Mouse (Mus musculus): ENCODE data around the gene Wnk3. TPM values are rescaled to one million over a fixed set of nuclear protein-coding genes. Genes with fewer than 3 reads are reported as not detected.
"Not testable (repeated sequence)": the region's sequence is repeated elsewhere in the genome, so short reads cannot be mapped to it uniquely, and the experiment has no call there.

Gene Wnk3
- 0.05 TPM for polyA plus RNA-seq (2012; fragmentation: generic; extraction: Trizol)

DNA sequence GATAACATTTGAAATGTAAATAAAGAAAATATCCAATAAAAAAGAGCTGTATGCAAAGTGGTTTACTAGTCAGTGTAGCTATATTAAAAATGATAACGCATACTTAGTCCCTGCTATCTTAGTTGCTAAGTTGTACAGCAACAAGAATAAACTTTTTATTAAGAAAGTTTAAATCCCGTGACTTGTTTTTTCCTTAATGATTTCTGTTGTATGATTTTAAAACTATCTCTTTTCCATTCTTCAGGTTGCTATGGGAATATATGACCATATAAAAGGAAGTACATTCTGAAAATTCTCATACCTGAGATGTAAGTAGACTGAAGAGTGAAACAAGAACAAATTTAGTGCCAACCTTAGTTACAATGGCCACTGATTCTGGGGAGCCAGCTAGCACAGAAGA lies at the start of gene Wnk3:
Gene Wnk3, plus strand, starts transcription at position 301 of the 400 bp plus-strand sequence.
- no peak within 1 kb of the TSS for H3K4me3 ChIP-seq
- H3ac ChIP-seq (ENCODE audit: control insufficient read depth, insufficient read length): no peak within 1 kb of the TSS
- H3K27me3 ChIP-seq (ENCODE audit: control insufficient read depth, insufficient read depth, insufficient read length): no peaks in the 10 kb centered on the region
- TF ChIP-seq SRF (IDR thresholded peaks at IDR 0.05; ENCODE audit: control insufficient read depth, insufficient read length, low read depth) (no peak), POLR2A (IDR thresholded peaks at IDR 0.05; ENCODE audit: insufficient read length, low read depth) (no peak), TCF12 (IDR thresholded peaks at IDR 0.05; ENCODE audit: insufficient read depth, poor library complexity, severe bottlenecking) (no peak), E2F4 (IDR thresholded peaks at IDR 0.05; ENCODE audit: insufficient read depth) (no peak), CEBPB (IDR thresholded peaks at IDR 0.05; ENCODE audit: insufficient read depth, poor library complexity, severe bottlenecking) (no peak)
- no peaks in the 10 kb centered on the region for H3K36me3 ChIP-seq (ENCODE audit: control insufficient read depth, insufficient read depth)
- no peaks in the 10 kb centered on the region for H3K79me2 ChIP-seq (ENCODE audit: control insufficient read depth, insufficient read depth)
- H3K4me2 ChIP-seq (ENCODE audit: low read depth): no peak within 1 kb of the TSS

DNA sequence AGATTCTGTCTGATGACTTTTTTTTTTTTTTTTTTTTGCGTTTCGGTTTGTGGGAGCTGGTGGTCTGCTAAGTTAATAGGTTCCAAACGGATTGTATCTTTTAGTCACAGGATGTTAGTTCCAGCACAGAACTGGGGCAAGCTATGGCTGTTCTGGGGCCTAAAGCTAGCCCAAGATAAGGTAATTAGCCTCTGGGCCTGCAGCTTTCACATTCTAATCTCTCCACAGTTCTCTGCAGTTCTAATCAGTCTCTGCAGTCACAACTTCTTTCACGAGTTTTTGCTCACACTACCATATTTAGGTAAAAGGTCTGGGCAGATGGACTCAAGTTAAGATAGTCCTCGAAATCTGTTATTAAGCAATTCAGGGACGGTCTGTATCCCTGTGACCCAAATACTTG lies 39.5 kb upstream of the Wnk3 start:
- Histone ChIP-seq H3K36me3 (ENCODE audit: control insufficient read depth, insufficient read depth) (no peaks in the 10 kb centered on the region), H3ac (ENCODE audit: control insufficient read depth, insufficient read length) (no peak overlapping the region), H3K79me2 (ENCODE audit: control insufficient read depth, insufficient read depth) (no peaks in the 10 kb centered on the region), H3K4me2 (ENCODE audit: low read depth) (no peak overlapping the region), H3K4me3 (no peak overlapping the region), H3K27me3 (ENCODE audit: control insufficient read depth, insufficient read depth, insufficient read length) (no peaks in the 10 kb centered on the region)
- no peak for TF ChIP-seq SRF (IDR thresholded peaks at IDR 0.05; ENCODE audit: control insufficient read depth, insufficient read length, low read depth)
- no peak for TF ChIP-seq CEBPB (IDR thresholded peaks at IDR 0.05; ENCODE audit: insufficient read depth, poor library complexity, severe bottlenecking)
- no peak for TF ChIP-seq USF1 (IDR thresholded peaks at IDR 0.05; ENCODE audit: low read depth)
- no peak for TF ChIP-seq REST (IDR thresholded peaks at IDR 0.05; ENCODE audit: insufficient read depth, insufficient read length)
- TF ChIP-seq MAX (IDR thresholded peaks at IDR 0.05; ENCODE audit: low read depth): no peak
- no peak for TF ChIP-seq TCF12 (IDR thresholded peaks at IDR 0.05; ENCODE audit: insufficient read depth, poor library complexity, severe bottlenecking)
- TF ChIP-seq POLR2A (IDR thresholded peaks at IDR 0.05; ENCODE audit: insufficient read length, low read depth): no peak
- TF ChIP-seq POLR2AphosphoS2 (IDR thresholded peaks at IDR 0.05; ENCODE audit: insufficient read length, low read depth): no peak
- TF ChIP-seq MYOG (IDR thresholded peaks at IDR 0.05; ENCODE audit: control insufficient read depth in 1 of 3, insufficient read depth in 1 of 3, insufficient read length in 2 of 3, low read depth in 2 of 3): no peak
- no peak for TF ChIP-seq MYOD1 (IDR thresholded peaks at IDR 0.05; ENCODE audit: control insufficient read depth in 1 of 3, insufficient read length in 2 of 3, low read depth in 2 of 3)
- no peak for TF ChIP-seq E2F4 (IDR thresholded peaks at IDR 0.05; ENCODE audit: insufficient read depth)
- no peak for TF ChIP-seq TCF3 (IDR thresholded peaks at IDR 0.05; ENCODE audit: insufficient read length, low read depth)

DNA sequence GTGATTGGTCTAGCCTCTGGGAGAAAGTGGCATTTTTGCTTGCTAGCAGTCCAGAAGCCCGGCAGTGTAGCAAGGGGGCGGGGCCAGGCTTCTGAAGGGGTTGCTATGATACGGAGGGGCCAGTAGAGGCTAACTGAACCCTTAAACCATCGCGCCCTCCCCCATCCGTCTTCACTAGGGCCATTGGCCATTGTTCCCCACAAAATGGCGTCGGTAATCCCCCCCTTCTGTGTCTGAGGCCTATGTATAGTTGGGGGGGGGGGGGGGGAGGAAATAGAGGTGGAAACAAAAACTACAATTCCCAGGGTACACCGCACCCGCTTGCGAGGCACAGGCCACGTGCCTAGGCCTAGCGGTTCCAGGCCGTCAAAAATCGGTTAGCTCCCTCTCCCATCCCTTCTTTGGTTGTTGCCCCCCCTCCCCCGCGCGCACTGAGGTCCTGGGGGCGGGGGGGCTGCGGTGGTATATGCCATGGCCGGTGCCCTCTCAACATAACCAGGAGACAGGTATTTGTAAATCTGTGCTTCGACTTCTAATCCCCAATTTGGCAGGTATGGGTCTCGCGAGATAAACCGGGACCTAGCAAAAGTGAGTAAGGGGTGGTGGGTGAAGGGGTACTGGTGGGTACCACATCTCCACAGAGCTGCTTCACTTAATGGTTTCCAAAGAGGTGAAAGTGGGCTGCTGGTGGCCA lies 29.3 kb upstream of the Wnk3 start:
- Histone ChIP-seq H3K36me3 (ENCODE audit: control insufficient read depth, insufficient read depth) (no peaks in the 10 kb centered on the region), H3K79me2 (ENCODE audit: control insufficient read depth, insufficient read depth) (no peaks in the 10 kb centered on the region), H3K27me3 (ENCODE audit: control insufficient read depth, insufficient read depth, insufficient read length) (no peaks in the 10 kb centered on the region), H3ac (ENCODE audit: control insufficient read depth, insufficient read length) (no peak overlapping the region), H3K4me2 (ENCODE audit: low read depth) (peak overlapping the region; percentile 12), H3K4me3 (peak overlapping the region; percentile 6)
- TF ChIP-seq MAX (IDR thresholded peaks at IDR 0.05; ENCODE audit: low read depth) (no peak), TCF3 (IDR thresholded peaks at IDR 0.05; ENCODE audit: insufficient read length, low read depth) (no peak), MYOD1 (IDR thresholded peaks at IDR 0.05; ENCODE audit: control insufficient read depth in 1 of 3, insufficient read length in 2 of 3, low read depth in 2 of 3) (no peak), CEBPB (IDR thresholded peaks at IDR 0.05; ENCODE audit: insufficient read depth, poor library complexity, severe bottlenecking) (no peak), POLR2A (IDR thresholded peaks at IDR 0.05; ENCODE audit: insufficient read length, low read depth) (no peak), REST (IDR thresholded peaks at IDR 0.05; ENCODE audit: insufficient read depth, insufficient read length) (no peak), MYOG (IDR thresholded peaks at IDR 0.05; ENCODE audit: control insufficient read depth in 1 of 3, insufficient read depth in 1 of 3, insufficient read length in 2 of 3, low read depth in 2 of 3) (no peak), SRF (IDR thresholded peaks at IDR 0.05; ENCODE audit: control insufficient read depth, insufficient read length, low read depth) (no peak), POLR2AphosphoS2 (IDR thresholded peaks at IDR 0.05; ENCODE audit: insufficient read length, low read depth) (no peak), USF1 (IDR thresholded peaks at IDR 0.05; ENCODE audit: low read depth) (no peak), TCF12 (IDR thresholded peaks at IDR 0.05; ENCODE audit: insufficient read depth, poor library complexity, severe bottlenecking) (no peak), E2F4 (IDR thresholded peaks at IDR 0.05; ENCODE audit: insufficient read depth) (no peak)

DNA sequence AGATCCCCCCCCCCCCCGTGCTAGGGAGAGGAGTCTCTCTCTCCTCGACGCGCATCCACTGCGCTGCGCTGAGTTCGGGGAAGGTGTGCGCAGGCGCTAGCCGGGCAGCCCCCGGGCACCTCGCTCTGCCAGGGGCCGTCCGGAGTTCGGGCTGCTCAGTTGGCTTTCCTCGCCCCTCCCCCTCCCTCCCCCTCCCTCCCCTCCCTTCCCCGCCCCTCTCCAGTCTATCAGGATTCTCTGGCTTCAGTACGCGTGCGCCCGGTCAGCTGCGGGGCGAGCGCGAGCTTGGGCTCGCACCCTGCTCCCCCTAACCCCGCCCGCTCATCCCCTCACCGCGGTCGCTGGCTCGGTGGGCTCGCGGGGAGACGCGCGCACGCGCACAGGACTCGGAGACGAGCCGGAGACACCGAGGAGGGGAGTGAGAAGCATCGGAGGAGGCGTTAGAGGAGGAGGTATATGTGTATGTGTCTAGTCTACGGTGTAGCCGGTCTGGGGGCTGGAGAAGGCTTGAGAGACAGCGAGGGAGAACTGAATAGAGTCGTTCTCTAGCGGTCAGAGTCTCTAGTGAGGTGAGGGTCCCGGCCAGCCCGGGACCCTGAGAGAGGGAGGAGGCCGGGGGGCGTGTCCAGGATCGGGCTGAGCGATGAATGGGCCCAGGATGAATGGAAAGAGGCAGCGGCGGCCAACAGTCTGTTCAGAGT lies 28.5 kb upstream of the Wnk3 start:
- Histone ChIP-seq H3ac (ENCODE audit: control insufficient read depth, insufficient read length) (no peak overlapping the region), H3K4me2 (ENCODE audit: low read depth) (peak overlapping the region; percentile 42), H3K4me3 (peak overlapping the region; percentile 6), H3K79me2 (ENCODE audit: control insufficient read depth, insufficient read depth) (no peaks in the 10 kb centered on the region), H3K36me3 (ENCODE audit: control insufficient read depth, insufficient read depth) (no peaks in the 10 kb centered on the region), H3K27me3 (ENCODE audit: control insufficient read depth, insufficient read depth, insufficient read length) (no peaks in the 10 kb centered on the region)
- TF ChIP-seq MYOG (IDR thresholded peaks at IDR 0.05; ENCODE audit: control insufficient read depth in 1 of 3, insufficient read depth in 1 of 3, insufficient read length in 2 of 3, low read depth in 2 of 3) (no peak), USF1 (IDR thresholded peaks at IDR 0.05; ENCODE audit: low read depth) (no peak), MYOD1 (IDR thresholded peaks at IDR 0.05; ENCODE audit: control insufficient read depth in 1 of 3, insufficient read length in 2 of 3, low read depth in 2 of 3) (no peak), TCF12 (IDR thresholded peaks at IDR 0.05; ENCODE audit: insufficient read depth, poor library complexity, severe bottlenecking) (no peak), CEBPB (IDR thresholded peaks at IDR 0.05; ENCODE audit: insufficient read depth, poor library complexity, severe bottlenecking) (no peak), REST (IDR thresholded peaks at IDR 0.05; ENCODE audit: insufficient read depth, insufficient read length) (no peak), POLR2A (IDR thresholded peaks at IDR 0.05; ENCODE audit: insufficient read length, low read depth) (no peak), SRF (IDR thresholded peaks at IDR 0.05; ENCODE audit: control insufficient read depth, insufficient read length, low read depth) (no peak), MAX (IDR thresholded peaks at IDR 0.05; ENCODE audit: low read depth) (no peak), E2F4 (IDR thresholded peaks at IDR 0.05; ENCODE audit: insufficient read depth) (no peak), POLR2AphosphoS2 (IDR thresholded peaks at IDR 0.05; ENCODE audit: insufficient read length, low read depth) (no peak), TCF3 (IDR thresholded peaks at IDR 0.05; ENCODE audit: insufficient read length, low read depth) (no peak)

DNA sequence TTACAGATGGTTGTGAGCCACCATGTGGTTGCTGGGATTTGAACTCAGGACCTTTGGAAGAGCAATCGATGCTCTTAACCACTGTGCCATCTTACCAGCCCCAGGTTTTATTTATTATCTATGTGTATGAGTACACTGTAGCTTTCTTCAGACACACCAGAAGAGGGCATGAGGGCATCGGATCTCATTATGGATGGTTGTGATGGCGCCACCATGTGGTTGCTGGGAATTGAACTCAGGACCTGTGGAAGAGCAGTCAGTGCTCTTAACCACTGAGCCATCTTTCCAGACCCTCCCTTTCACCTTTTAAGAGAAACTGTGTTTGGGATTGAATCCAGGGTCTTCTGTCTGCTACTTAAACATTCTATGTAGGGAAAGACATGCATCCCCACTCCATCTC lies 24.7 kb upstream of the Wnk3 start:
- H3K36me3 ChIP-seq (ENCODE audit: control insufficient read depth, insufficient read depth); H3K4me2 ChIP-seq (ENCODE audit: low read depth); H3ac ChIP-seq (ENCODE audit: control insufficient read depth, insufficient read length); H3K79me2 ChIP-seq (ENCODE audit: control insufficient read depth, insufficient read depth); H3K4me3 ChIP-seq; H3K27me3 ChIP-seq (ENCODE audit: control insufficient read depth, insufficient read depth, insufficient read length): not testable (repeated sequence)
